Mouse (Mus musculus) adrenal gland, adult (tissue): ENCODE data around the gene Mettl6.
"Not testable (repeated sequence)": the region's sequence is repeated elsewhere in the genome, so short reads cannot be mapped to it uniquely, and the experiment has no call there.

Experiments
- DNase-seq, 2 experiments: peaks; one replicate each; pipeline ENCODE4 v3.0.0; 2022 to 2023; ENCODE audit warnings: low spot score in 1 of 2; ENCODE audit not compliant: inconsistent age in 2 of 2

Mettl6 gene

DNA sequence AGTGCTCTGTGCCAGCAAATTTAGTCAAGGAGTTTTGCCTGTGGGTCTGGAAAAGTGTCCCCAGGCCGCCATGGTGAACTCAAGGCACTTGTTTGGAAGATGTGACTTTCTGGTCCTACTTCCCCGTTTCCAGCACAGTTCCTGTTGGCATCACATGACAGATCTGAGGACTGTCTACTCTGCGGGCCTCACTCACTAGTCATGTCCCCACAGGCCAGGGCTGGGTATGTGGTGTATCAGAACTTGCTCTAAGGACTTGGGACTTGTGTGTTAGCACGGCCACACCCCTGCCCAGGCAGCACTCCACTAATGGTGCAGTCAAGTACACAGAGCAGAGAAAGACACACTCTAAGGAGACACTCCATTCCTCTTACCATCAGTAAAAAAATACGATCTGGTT lies 12.4 kb downstream of the Mettl6 start:
- no peak for DNase-seq

GRCm38 (mm10) chr14:31473297-31473696 lies 21.5 kb downstream of the Mettl6 start:
- no peak for DNase-seq

DNA sequence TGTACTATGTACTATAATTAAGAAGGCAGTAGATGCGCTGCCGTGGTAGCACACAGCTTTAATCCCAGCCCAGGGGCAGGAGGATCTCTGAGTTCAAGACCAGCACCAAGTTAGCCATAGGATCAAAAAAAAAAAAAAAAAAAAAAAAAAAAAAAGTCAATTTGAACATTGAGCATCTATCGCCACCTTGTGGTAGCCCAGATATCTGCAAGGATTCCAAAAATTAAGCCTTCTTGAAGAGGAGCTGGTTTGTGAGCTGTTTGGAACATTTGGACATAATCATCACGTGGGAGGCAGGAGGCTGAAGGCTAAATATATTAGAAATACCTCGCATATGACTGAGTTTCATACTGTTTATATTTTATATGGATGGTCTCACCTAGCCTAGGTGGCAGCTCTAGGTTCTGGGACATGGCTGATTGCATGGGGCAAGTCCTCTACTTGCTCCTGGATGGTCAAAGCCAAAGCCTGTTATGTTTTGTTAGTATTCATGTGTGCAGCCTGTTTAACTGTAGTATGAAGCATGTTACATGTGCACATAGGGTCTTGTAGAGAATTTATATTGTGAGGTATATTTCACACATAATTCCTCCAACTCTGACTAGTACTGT lies 22.3 kb downstream of the Mettl6 start:
- DNase-seq, result peak in 1 of 2 experiments; percentile 82

GRCm38 (mm10) chr14:31469711-31470110 lies 25.1 kb downstream of the Mettl6 start:
- DNase-seq, result no peak

DNA sequence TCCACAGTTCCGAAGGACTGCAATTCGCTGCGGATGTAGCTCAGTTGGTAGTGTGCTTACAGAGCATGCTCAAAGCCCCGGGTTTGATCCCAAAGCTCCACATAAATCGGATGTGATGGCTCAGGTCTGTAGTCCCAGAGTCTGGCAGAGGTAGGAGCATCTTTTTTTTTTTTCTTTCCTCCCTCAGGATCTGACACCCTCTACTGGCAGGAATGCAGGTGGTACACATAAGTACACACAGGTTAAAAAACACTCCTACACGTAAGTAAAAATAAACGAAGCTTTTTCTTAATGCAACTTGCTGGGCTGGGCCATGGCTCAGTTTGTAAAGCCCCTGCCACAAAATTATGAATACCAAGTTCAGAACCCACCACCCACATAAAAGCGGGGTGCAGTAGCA lies 30.7 kb downstream of the Mettl6 start:
- DNase-seq, result peak in 1 of 2 experiments; percentile 56

- DNase-seq, result no peak
Observed at GRCm38 (mm10) chr14:31462886-31463285, 32.0 kb downstream of the Mettl6 start.

- DNase-seq, result not testable (repeated sequence)
Observed at GRCm38 (mm10) chr14:31462226-31462625, 32.6 kb downstream of the Mettl6 start.

DNA sequence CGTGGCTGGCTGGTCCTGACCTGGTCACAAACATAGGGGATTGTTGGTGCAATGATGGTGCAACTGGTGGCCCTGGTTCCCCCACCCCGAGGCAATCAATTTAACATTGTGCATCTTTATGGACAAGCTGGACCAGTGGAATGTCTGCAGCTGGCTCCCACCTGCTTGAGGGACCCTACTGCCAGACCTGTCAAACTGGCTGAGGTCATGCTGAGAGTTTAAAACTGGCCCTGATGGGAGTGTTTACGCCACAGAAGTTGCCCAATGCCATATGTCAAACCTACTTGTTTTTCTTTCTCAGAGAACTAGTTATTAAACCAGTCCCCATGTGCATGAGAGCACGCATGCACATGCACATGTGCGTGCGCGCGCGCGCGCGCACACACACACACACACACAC lies 36.8 kb downstream of the Mettl6 start:
- DNase-seq, result no peak

- no peak for DNase-seq
Observed at GRCm38 (mm10) chr14:31456064-31456721, 38.6 kb downstream of the Mettl6 start.

GRCm38 (mm10) chr14:31454849-31455566 lies 39.8 kb downstream of the Mettl6 start:
- no peak for DNase-seq

GRCm38 (mm10) chr14:31453946-31454345 lies 40.9 kb downstream of the Mettl6 start:
- not testable (repeated sequence) for DNase-seq

DNA sequence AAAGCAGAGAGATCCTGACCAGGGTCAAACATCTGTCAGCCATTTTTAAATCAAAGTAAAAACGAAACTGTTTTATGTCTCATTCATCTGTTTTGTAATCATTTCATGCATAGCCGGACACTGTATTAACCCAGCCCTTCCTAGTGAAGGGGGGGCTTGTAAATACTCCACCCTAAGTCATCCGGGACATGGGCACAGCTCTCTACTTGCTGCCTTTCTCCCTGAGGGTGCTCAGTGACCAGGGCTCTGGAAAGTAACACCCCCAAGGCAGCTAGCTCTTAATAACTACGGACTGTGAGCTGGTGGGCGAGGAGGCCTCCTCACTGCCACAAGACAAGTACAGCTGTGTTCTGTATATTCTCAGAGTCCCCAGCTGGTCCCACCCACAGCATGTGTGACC lies 45.8 kb downstream of the Mettl6 start:
- no peak for DNase-seq

GRCm38 (mm10) chr14:31443616-31444015 lies 51.2 kb downstream of the Mettl6 start:
- no peak for DNase-seq

DNA sequence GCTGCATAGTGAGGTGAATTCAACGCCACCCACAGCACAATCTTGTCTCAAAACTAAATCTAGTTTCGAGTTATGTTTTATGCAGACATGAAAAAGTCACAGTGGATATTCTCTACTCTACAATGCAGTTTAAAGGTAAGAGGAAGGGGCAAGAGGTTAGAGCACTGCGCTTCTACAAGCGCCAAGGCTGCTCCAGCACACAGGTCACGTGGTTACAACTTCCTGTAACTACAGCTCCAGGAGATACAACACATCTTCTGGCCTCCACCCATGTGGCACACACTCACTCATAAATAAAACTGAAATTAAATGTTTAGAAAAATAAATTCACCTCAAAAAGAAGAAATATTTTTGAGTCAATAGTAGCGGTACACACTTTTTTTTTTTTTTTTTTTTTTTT lies 54.1 kb downstream of the Mettl6 start:
- DNase-seq, result no peak

- DNase-seq, result no peak
Observed at GRCm38 (mm10) chr14:31440230-31440629, 54.6 kb downstream of the Mettl6 start.

GRCm38 (mm10) chr14:31439279-31439678 lies 55.6 kb downstream of the Mettl6 start:
- DNase-seq, result no peak

DNA sequence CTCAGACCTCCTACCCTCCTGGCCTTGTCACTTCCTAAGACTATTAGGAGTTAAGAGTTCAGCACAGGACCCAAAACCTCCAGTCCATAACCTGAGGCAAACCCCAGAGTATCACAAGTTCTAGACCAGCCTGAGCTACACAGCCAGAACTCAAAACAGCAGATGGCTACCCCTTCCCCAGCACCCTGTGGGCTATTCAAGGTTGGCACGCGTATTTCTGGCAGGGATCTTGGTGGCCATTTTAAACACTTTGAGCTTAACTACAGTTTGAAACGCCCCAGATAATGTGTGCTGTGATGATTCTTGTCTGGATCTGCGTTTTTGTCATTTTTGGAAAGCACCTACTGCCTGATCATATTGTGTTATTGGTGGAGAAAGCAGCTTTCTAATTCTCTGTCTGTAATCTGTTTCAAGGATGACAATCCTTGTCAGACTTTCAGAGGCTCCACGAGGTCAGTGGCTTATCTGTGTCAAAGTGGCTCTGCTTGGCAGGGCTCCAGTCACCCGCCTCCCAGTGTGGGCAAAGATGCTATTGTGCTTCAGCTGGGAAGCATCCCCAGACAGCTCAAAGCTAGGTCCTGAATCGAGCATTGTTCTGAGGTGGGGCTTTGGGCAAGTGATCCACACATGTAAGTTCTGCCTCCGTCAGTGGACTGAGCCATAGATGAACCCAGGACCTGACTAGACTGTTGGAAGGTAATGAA lies 56.9 kb downstream of the Mettl6 start:
- DNase-seq, result peak; percentile 85 to 94

- peak; percentile 97 to 99 for DNase-seq
Observed at GRCm38 (mm10) chr14:31435930-31436693, 58.7 kb downstream of the Mettl6 start, which contains the start of gene Sh3bp5. Sh3bp5 (minus strand) TSS chr14:31436078.

- peak in 1 of 2 experiments; percentile 80 for DNase-seq
Observed at GRCm38 (mm10) chr14:31435018-31435915, 59.6 kb downstream of the Mettl6 start.

GRCm38 (mm10) chr14:31434426-31434825 lies 60.4 kb downstream of the Mettl6 start:
- peak in 1 of 2 experiments; percentile 63 for DNase-seq
